Mouse (Mus musculus) MEL (cell line): ENCODE measurements at regions not wholly inside any gene's neighbourhood (a gene's known extent, or its start where the extent isn't known, plus 50 kb on each side); places are given as distances from the start of the nearest gene placed in this dataset.

Source experiments
- POLR2A ChIP-seq, 2 experiments: IDR thresholded peaks; 2 replicates each; pipeline ENCODE4 v1.6.1; 2011 to 2012; ENCODE audit warnings: low read length in 2 of 2, mild to moderate bottlenecking in 2 of 2, control low read depth in 1 of 2, improper control_type of control experiment in 1 of 2, low read depth in 1 of 2, moderate library complexity in 1 of 2; ENCODE audit not compliant: control insufficient read depth in 1 of 2, insufficient read depth in 1 of 2, poor library complexity in 1 of 2
- POLR2AphosphoS5 ChIP-seq: IDR thresholded peaks from 2 replicates; pipeline ENCODE4 v1.6.1; 2012; ENCODE audit warnings: low read depth, borderline replicate concordance, mild to moderate bottlenecking, inconsistent platforms, low read length, moderate library complexity, mixed read lengths
- ZNF384 ChIP-seq: IDR thresholded peaks from 2 replicates; pipeline ENCODE4 v1.6.1; 2012; ENCODE audit warnings: low read depth, mild to moderate bottlenecking, inconsistent platforms, low read length, improper control_type of control experiment

DNA sequence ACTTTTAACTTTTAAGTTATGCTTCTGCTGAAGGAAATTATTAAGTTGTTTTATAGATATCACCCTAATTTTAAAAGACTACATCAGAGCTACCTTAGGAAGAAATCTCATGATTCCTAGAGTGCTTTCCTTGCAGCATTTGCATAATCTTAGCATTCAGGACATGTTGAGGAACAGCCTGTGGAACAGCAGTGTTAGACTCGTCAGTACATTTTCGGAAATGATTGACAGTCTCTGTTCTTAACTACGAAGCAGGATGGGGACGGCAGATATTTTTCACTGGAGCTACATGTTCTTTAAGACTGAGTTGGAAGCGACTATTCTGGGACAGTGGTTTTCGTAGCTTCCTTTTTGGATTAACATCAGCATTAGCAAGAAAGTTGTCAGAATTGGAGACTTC is 681.6 kb downstream of the Efna5 start:
- TF ChIP-seq POLR2AphosphoS5 (no peak), ZNF384 (no peak), POLR2A (IDR thresholded peaks at IDR 0.05; ENCODE audit: control insufficient read depth in 1 of 2, insufficient read depth in 1 of 2, low read depth in 1 of 2, low read length in 2 of 2, poor library complexity in 1 of 2) (no peak)
